Mouse (Mus musculus) kidney, adult 2 months (tissue): ENCODE results near the gene Trp53bp1. TPM values are rescaled to one million over a fixed set of nuclear protein-coding genes. Genes with fewer than 3 reads are reported as not detected.

Experiments used
- DNase-seq: peaks from one replicate; pipeline ENCODE4 v3.0.0; 2021
- H3K27ac ChIP-seq: fragments of 200-500 bp; 2 replicates; pipeline ENCODE4 v1.5.1; 2012; ENCODE audit warnings: low read depth, low read length, control low read depth, inconsistent platforms; ENCODE audit not compliant: insufficient read depth
- H3K27me3 ChIP-seq: fragments of 200-500 bp; replicated peaks from 2 replicates; pipeline ENCODE4 v1.6.1; 2012; ENCODE audit warnings: mild to moderate bottlenecking, moderate library complexity, low read length, inconsistent platforms; ENCODE audit not compliant: control insufficient read depth, insufficient read depth
- H3K36me3 ChIP-seq: fragments of 200-500 bp; 2 replicates; pipeline ENCODE4 v1.6.1; 2012; ENCODE audit warnings: mild to moderate bottlenecking, moderate library complexity, low read length, inconsistent platforms; ENCODE audit not compliant: control insufficient read depth, insufficient read depth
- H3K4me1 ChIP-seq: fragments of 200-500 bp; 2 replicates; pipeline ENCODE4 v1.6.1; 2011; ENCODE audit warnings: low read length; ENCODE audit not compliant: control insufficient read depth, insufficient read depth
- H3K4me3 ChIP-seq: fragments of 200-500 bp; 2 replicates; pipeline ENCODE4 v1.5.1; 2011; ENCODE audit warnings: mild to moderate bottlenecking, low read depth, low read length, control low read depth; ENCODE audit not compliant: insufficient read depth
- CTCF ChIP-seq: fragments of 200-500 bp; conservative IDR thresholded peaks from 2 replicates; pipeline ENCODE4 v1.5.1; 2011; ENCODE audit warnings: low read depth, mild to moderate bottlenecking, control low read depth, low read length, moderate library complexity, mixed read lengths; ENCODE audit not compliant: insufficient read depth, insufficient read length
- POLR2A ChIP-seq: fragments of 200-500 bp; IDR thresholded peaks from one replicate; pipeline ENCODE4 v1.6.1; 2011; ENCODE audit warnings: low read depth, low read length, control low read depth
- WGBS: fragments of 180-500 bp; shearing (Covaris S2); methylation state at CpG from one replicate; pipeline ENCODE4 v1.1.7; 2018; 5-methylcytosine and 5-hydroxymethylcytosine counted together
- polyA plus RNA-seq: library from polyadenylated mRNA; depleted of rRNA; stranded (reverse); fragments of >200 nt; gene quantifications from 2 replicates; pipeline ENCODE4 v1.2.3, GENCODE M21; 2012; rRNA removed

Trp53bp1 gene
- polyA plus RNA-seq, 1 experiment: 16.3 TPM

- DNase-seq: peak; percentile 93
- Histone ChIP-seq H3K36me3 (peaks cover 4% of the 10 kb centered on the region), H3K27ac (peak within 1 kb of the TSS; percentile 94), H3K4me1 (peaks cover 9% of the 10 kb centered on the region; the same call in 1 of the 2 replicates), H3K27me3 (no peaks in the 10 kb centered on the region), H3K4me3 (peak within 1 kb of the TSS; percentile 99)
- TF ChIP-seq CTCF: no peak
- TF ChIP-seq POLR2A: peak; percentile 37
- under 1% methylated on average over 66 of the region's 66 CpGs for WGBS
Measured at GRCm38 (mm10) chr2:121170980-121171742, 100.0 kb downstream of the Trp53bp1 start, which contains the start of gene Zscan29. Gene Zscan29, minus strand, starts transcription at chr2:121171125.

- peak within 1 kb of the TSS; percentile 99 for H3K4me3 ChIP-seq
- no peaks in the 10 kb centered on the region for H3K27me3 ChIP-seq
- H3K27ac ChIP-seq: peak within 1 kb of the TSS; percentile 94
- TF ChIP-seq POLR2A (no peak), CTCF (no peak)
- H3K4me1 ChIP-seq: peaks cover 9% of the 10 kb centered on the region; the same call in 1 of the 2 replicates
- under 1% methylated on average over 38 of the region's 38 CpGs for WGBS
- H3K36me3 ChIP-seq: peaks cover 5% of the 10 kb centered on the region
- peak; percentile 82 for DNase-seq
Measured at GRCm38 (mm10) chr2:121170481-121170971, 100.7 kb downstream of the Trp53bp1 start, which contains the start of gene Tubgcp4. Gene Tubgcp4, plus strand, starts transcription at chr2:121170654.

- Histone ChIP-seq H3K27ac (peak overlapping the region; percentile 94), H3K4me1 (peaks cover 9% of the 10 kb centered on the region; the same call in 1 of the 2 replicates), H3K36me3 (peaks cover 4% of the 10 kb centered on the region), H3K27me3 (no peaks in the 10 kb centered on the region), H3K4me3 (peak overlapping the region; percentile 99)
- WGBS: 1% methylated on average over 9 of the region's 9 CpGs
- DNase-seq: peak; percentile 63
- TF ChIP-seq CTCF (no peak), POLR2A (no peak)
Measured at GRCm38 (mm10) chr2:121169902-121170301, 101.3 kb downstream of the Trp53bp1 start.

- peaks cover 3% of the 10 kb centered on the region; the same call in 1 of the 2 replicates for H3K36me3 ChIP-seq
- peak overlapping the region; percentile 31 for H3K4me3 ChIP-seq
- H3K27ac ChIP-seq: no peak overlapping the region
- H3K27me3 ChIP-seq: no peaks in the 10 kb centered on the region
- WGBS: 37% methylated on average over 4 of the region's 4 CpGs
- peaks cover 9% of the 10 kb centered on the region; the same call in 1 of the 2 replicates for H3K4me1 ChIP-seq
- TF ChIP-seq CTCF (no peak), POLR2A (no peak)
- DNase-seq: no peak
Measured at GRCm38 (mm10) chr2:121169173-121169572, 102.0 kb downstream of the Trp53bp1 start.

- Histone ChIP-seq H3K4me1 (no peaks in the 10 kb centered on the region), H3K27ac (no peak overlapping the region), H3K36me3 (peaks cover 10% of the 10 kb centered on the region), H3K4me3 (no peak overlapping the region), H3K27me3 (no peaks in the 10 kb centered on the region)
- TF ChIP-seq POLR2A (no peak), CTCF (peak; percentile 35; the same call in 1 of the 2 replicates)
- WGBS: 88% methylated on average over 3 of the region's 3 CpGs
- DNase-seq: no peak
Measured at GRCm38 (mm10) chr2:121153100-121153499, 118.1 kb downstream of the Trp53bp1 start.

- Histone ChIP-seq H3K4me3 (no peak overlapping the region), H3K27me3 (no peaks in the 10 kb centered on the region), H3K27ac (no peak overlapping the region), H3K4me1 (no peaks in the 10 kb centered on the region), H3K36me3 (peaks cover 6% of the 10 kb centered on the region)
- DNase-seq: no peak
- WGBS: 79% methylated on average over 5 of the region's 5 CpGs
- no peak for TF ChIP-seq POLR2A
- no peak for TF ChIP-seq CTCF
Measured at GRCm38 (mm10) chr2:121149679-121150078, 121.5 kb downstream of the Trp53bp1 start.

Other genes with a start within 250 kb of the Trp53bp1 start
- 0.38 and 0.92 TPM in 2 replicates for gene Epb42, start 234.3 kb downstream of the Trp53bp1 start, polyA plus RNA-seq
- gene Tgm5, start 185.6 kb downstream of the Trp53bp1 start, polyA plus RNA-seq: 0.06 and 0.08 TPM in 2 replicates
- gene Tgm7, start 161.6 kb downstream of the Trp53bp1 start, polyA plus RNA-seq: 0.08 and 0.15 TPM in 2 replicates
- 5.6 and 8.0 TPM in 2 replicates for gene Adal, start 131.0 kb downstream of the Trp53bp1 start, polyA plus RNA-seq
- gene Lcmt2, start 130.8 kb downstream of the Trp53bp1 start, polyA plus RNA-seq: 9.8 and 11.6 TPM in 2 replicates
- gene Tubgcp4, start 100.8 kb downstream of the Trp53bp1 start, polyA plus RNA-seq: 25.8 and 29.7 TPM in 2 replicates
- 4.8 and 5.8 TPM in 2 replicates for gene Zscan29, start 100.3 kb downstream of the Trp53bp1 start, polyA plus RNA-seq
- 1.1 and 1.3 TPM in 2 replicates for gene Map1a, start 18.2 kb upstream of the Trp53bp1 start, polyA plus RNA-seq
- 41.5 and 56.7 TPM in 2 replicates for gene Ppip5k1, start 84.0 kb upstream of the Trp53bp1 start, polyA plus RNA-seq
- gene Ckmt1, start 86.3 kb upstream of the Trp53bp1 start, polyA plus RNA-seq: 107 and 124 TPM in 2 replicates
- not detected in 2 replicates for gene Strc, start 115.8 kb upstream of the Trp53bp1 start, polyA plus RNA-seq
- 239 and 531 TPM in 2 replicates for gene Pdia3, start 142.4 kb upstream of the Trp53bp1 start, polyA plus RNA-seq
- 1.0 and 1.7 TPM in 2 replicates for gene Catsper2, start 142.4 kb upstream of the Trp53bp1 start, polyA plus RNA-seq
- gene Ell3, start 172.9 kb upstream of the Trp53bp1 start, polyA plus RNA-seq: 17.2 and 17.8 TPM in 2 replicates
- 392 and 400 TPM in 2 replicates for gene Serf2, start 177.8 kb upstream of the Trp53bp1 start, polyA plus RNA-seq
- 6.4 and 6.5 TPM in 2 replicates for gene Hypk, start 181.9 kb upstream of the Trp53bp1 start, polyA plus RNA-seq
- 0.44 and 0.54 TPM in 2 replicates for gene Serinc4, start 185.4 kb upstream of the Trp53bp1 start, polyA plus RNA-seq
- 3.3 and 4.9 TPM in 2 replicates for gene Mfap1b, start 202.7 kb upstream of the Trp53bp1 start, polyA plus RNA-seq
- gene Mfap1a, start 235.3 kb upstream of the Trp53bp1 start, polyA plus RNA-seq: 3.3 and 5.6 TPM in 2 replicates
- gene Wdr76, start 235.3 kb upstream of the Trp53bp1 start, polyA plus RNA-seq: 2.0 TPM in 2 replicates